Mouse (Mus musculus) macrophage (primary cell): ENCODE measurements around the gene Ap3m1. TPM values are rescaled to one million over a fixed set of nuclear protein-coding genes. Genes with fewer than 3 reads are reported as not detected.

Experiments
- H3K27ac ChIP-seq: fragments of 350-480 bp; formaldehyde crosslinking; 2 replicates; pipeline ENCODE4 v1.9.0; 2021
- H3K36me3 ChIP-seq: fragments of 350-480 bp; formaldehyde crosslinking; 2 replicates; pipeline ENCODE4 v1.9.0; 2021; ENCODE audit errors: inconsistent target
- H3K4me3 ChIP-seq: fragments of 350-480 bp; formaldehyde crosslinking; 2 replicates; pipeline ENCODE4 v1.9.0; 2021; ENCODE audit errors: inconsistent target
- H3K79me2 ChIP-seq: fragments of 350-480 bp; formaldehyde crosslinking; 2 replicates; pipeline ENCODE4 v1.9.0; 2021; ENCODE audit errors: inconsistent target
- WGBS: methylation state at CpG from one replicate; pipeline ENCODE4 v1.1.7; 2026; ENCODE audit warnings: inconsistent platforms; ENCODE audit not compliant: missing documents; 5-methylcytosine and 5-hydroxymethylcytosine counted together
- polyA plus RNA-seq: library from polyadenylated mRNA; stranded (reverse); fragments of 250-400 nt; gene quantifications from 3 replicates; pipeline ENCODE4 v1.2.4, GENCODE M21; 2018; ENCODE audit warnings: inconsistent platforms

Ap3m1 gene
- polyA plus RNA-seq, 1 experiment from 2014 or later: 68.5 TPM

- Histone ChIP-seq H3K27ac (no peak overlapping the region), H3K4me3 (no peak overlapping the region), H3K79me2 (peaks cover 32% of the 10 kb centered on the region), H3K36me3 (no peaks in the 10 kb centered on the region)
- WGBS: 89% methylated on average over 1 of the region's 1 CpGs
Measured at GRCm38 (mm10) chr14:21082823-21083222, 30.5 kb upstream of the Ap3m1 start.

- H3K27ac ChIP-seq: no peak overlapping the region
- H3K4me3 ChIP-seq: no peak overlapping the region
- H3K79me2 ChIP-seq: peaks cover 44% of the 10 kb centered on the region
- no peaks in the 10 kb centered on the region for H3K36me3 ChIP-seq
Measured at GRCm38 (mm10) chr14:21078511-21078910, 26.2 kb upstream of the Ap3m1 start.

- WGBS: 35% methylated on average over 4 of the region's 4 CpGs
- H3K4me3 ChIP-seq: no peak overlapping the region
- H3K27ac ChIP-seq: no peak overlapping the region
- H3K36me3 ChIP-seq: no peaks in the 10 kb centered on the region
- peaks cover 44% of the 10 kb centered on the region for H3K79me2 ChIP-seq
Measured at GRCm38 (mm10) chr14:21077939-21078338, 25.6 kb upstream of the Ap3m1 start.

GRCm38 (mm10) chr14:21076501-21077194, 24.3 kb upstream of the Ap3m1 start:
- H3K4me3 ChIP-seq: peak overlapping the region; percentile 65
- peaks cover 44% of the 10 kb centered on the region for H3K79me2 ChIP-seq
- WGBS: 33% methylated on average over 7 of the region's 7 CpGs
- peak overlapping the region; percentile 31; the same call in 1 of the 2 replicates for H3K27ac ChIP-seq
- no peaks in the 10 kb centered on the region for H3K36me3 ChIP-seq

GRCm38 (mm10) chr14:21075751-21076500, 23.6 kb upstream of the Ap3m1 start:
- Histone ChIP-seq H3K4me3 (peak overlapping the region; percentile 65), H3K27ac (peak overlapping the region; percentile 47), H3K79me2 (peaks cover 36% of the 10 kb centered on the region), H3K36me3 (no peaks in the 10 kb centered on the region)
- WGBS: under 1% methylated on average over 54 of the region's 59 CpGs

- Histone ChIP-seq H3K79me2 (peaks cover 26% of the 10 kb centered on the region), H3K36me3 (no peaks in the 10 kb centered on the region), H3K27ac (no peak overlapping the region), H3K4me3 (peak overlapping the region; percentile 55; the same call in 1 of the 2 replicates)
- 76% methylated on average over 10 of the region's 11 CpGs for WGBS
Measured at GRCm38 (mm10) chr14:21074398-21075320, 22.4 kb upstream of the Ap3m1 start.

GRCm38 (mm10) chr14:21073981-21074380, 21.7 kb upstream of the Ap3m1 start:
- H3K36me3 ChIP-seq: no peaks in the 10 kb centered on the region
- H3K79me2 ChIP-seq: peaks cover 19% of the 10 kb centered on the region
- WGBS: 96% methylated on average over 3 of the region's 3 CpGs
- H3K27ac ChIP-seq: no peak overlapping the region
- no peak overlapping the region for H3K4me3 ChIP-seq

GRCm38 (mm10) chr14:21069594-21069993, 17.3 kb upstream of the Ap3m1 start:
- Histone ChIP-seq H3K27ac (no peak overlapping the region), H3K36me3 (no peaks in the 10 kb centered on the region), H3K4me3 (no peak overlapping the region), H3K79me2 (no peaks in the 10 kb centered on the region)
- 90% methylated on average over 5 of the region's 5 CpGs for WGBS

- H3K27ac ChIP-seq: no peak overlapping the region
- no peak overlapping the region for H3K4me3 ChIP-seq
- no peaks in the 10 kb centered on the region for H3K79me2 ChIP-seq
- WGBS: 74% methylated on average over 8 of the region's 8 CpGs
- no peaks in the 10 kb centered on the region for H3K36me3 ChIP-seq
Measured at GRCm38 (mm10) chr14:21065490-21066162, 13.3 kb upstream of the Ap3m1 start.

- no peak overlapping the region for H3K27ac ChIP-seq
- no peaks in the 10 kb centered on the region for H3K36me3 ChIP-seq
- 89% methylated on average over 1 of the region's 1 CpGs for WGBS
- no peak overlapping the region for H3K4me3 ChIP-seq
- H3K79me2 ChIP-seq: no peaks in the 10 kb centered on the region
Measured at GRCm38 (mm10) chr14:21064321-21064720, 12.0 kb upstream of the Ap3m1 start.

GRCm38 (mm10) chr14:21062766-21063513, 10.6 kb upstream of the Ap3m1 start:
- H3K4me3 ChIP-seq: no peak overlapping the region
- WGBS: 87% methylated on average over 5 of the region's 5 CpGs
- no peaks in the 10 kb centered on the region for H3K79me2 ChIP-seq
- no peaks in the 10 kb centered on the region for H3K36me3 ChIP-seq
- no peak overlapping the region for H3K27ac ChIP-seq

- no peaks in the 10 kb centered on the region for H3K79me2 ChIP-seq
- H3K4me3 ChIP-seq: no peak overlapping the region
- WGBS: 78% methylated on average over 2 of the region's 2 CpGs
- no peaks in the 10 kb centered on the region for H3K36me3 ChIP-seq
- H3K27ac ChIP-seq: no peak overlapping the region
Measured at GRCm38 (mm10) chr14:21058972-21059371, 6.7 kb upstream of the Ap3m1 start.

GRCm38 (mm10) chr14:21053586-21053985, 1.3 kb upstream of the Ap3m1 start:
- H3K36me3 ChIP-seq: no peaks in the 10 kb centered on the region
- peaks cover 33% of the 10 kb centered on the region for H3K79me2 ChIP-seq
- no peak overlapping the region for H3K27ac ChIP-seq
- 87% methylated on average over 7 of the region's 7 CpGs for WGBS
- no peak overlapping the region for H3K4me3 ChIP-seq
